Mouse (Mus musculus): ENCODE results near the gene Arhgef6. TPM values are rescaled to one million over a fixed set of nuclear protein-coding genes. Genes with fewer than 3 reads are reported as not detected.
A peak's percentile ranks its signal among the peaks of the same experiment; 100 is the strongest.

Arhgef6 gene
- total RNA-seq (2021): 10 to 100 TPM; 50.6 to 51.9 TPM
- long read RNA-seq, experiment 1, partial matches to known transcripts: 0 of 8 reads
- long read RNA-seq, experiment 1, other reads (novel, unspliced or antisense): 8 of 8 reads
- long read RNA-seq, experiment 2, partial matches to known transcripts: 1 of 10 reads
- long read RNA-seq, experiment 2, other reads (novel, unspliced or antisense): 9 of 10 reads

DNA sequence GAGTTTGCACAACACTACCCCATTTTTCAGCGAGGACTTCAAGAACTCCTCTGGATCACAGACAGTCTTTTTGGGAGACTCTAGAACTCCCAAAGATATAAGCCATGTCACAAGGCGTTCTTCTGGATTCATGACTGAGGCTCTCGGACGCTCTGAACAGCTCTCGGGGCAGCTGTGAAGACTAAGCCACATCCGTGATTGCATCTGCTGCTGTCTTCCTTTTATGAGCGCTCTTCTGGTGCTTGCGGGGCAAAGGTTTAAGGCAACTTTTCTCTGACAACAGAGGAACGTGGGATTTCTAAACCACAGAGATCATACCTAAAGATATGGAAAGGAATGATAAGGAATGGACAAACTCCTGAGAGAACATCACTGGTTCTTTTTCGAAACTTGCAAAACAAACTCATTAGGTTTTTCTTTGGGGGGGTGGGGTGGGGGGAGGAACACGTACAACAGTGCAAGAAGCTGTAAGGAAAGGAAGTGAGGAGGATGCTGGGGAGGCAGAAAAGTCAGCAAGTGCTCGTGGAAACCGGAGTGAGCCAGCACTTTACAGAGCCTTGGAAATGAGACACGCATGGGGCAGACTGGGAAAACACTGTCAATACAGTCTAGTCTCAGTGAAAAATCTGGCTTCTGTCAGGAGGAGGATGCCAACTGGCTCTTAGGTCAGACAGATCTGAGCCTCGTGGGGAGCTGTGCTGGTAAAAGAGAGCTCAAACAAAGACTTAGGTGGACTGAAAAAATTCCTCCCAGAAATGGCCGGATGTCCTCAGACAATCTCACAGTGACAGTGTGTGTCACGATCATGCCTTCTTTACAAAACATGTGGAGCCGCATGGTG lies at the start of gene Arhgef6:
Gene Arhgef6 (minus strand): TSS at position 359 of the 841 bp plus-strand sequence.
- DNase-seq (ENCODE audit: low spot score in 2 of 2): peak in 1 of 2 experiments; percentile 21

DNA sequence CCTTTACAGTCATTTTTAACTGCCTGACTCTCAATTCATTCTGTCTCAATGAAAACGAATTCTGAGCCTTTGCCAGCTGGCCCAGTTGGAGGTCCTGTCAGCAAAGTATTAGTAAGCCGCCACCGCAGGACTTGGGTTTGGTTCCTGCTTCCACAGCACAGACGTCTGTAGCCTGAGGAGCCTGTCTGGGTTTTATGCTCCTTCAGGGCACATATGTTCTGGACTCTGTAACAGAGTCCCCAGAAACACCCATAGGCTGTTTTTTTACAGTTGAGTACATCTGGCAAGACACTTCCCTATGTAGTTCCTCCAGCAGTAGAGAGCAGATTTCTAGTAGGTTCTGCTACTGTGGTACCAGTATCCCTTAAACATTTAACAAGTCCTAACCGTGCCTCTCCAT lies 42.4 kb upstream of the Arhgef6 start:
- no peak for DNase-seq (ENCODE audit: low spot score in 2 of 2)

DNA sequence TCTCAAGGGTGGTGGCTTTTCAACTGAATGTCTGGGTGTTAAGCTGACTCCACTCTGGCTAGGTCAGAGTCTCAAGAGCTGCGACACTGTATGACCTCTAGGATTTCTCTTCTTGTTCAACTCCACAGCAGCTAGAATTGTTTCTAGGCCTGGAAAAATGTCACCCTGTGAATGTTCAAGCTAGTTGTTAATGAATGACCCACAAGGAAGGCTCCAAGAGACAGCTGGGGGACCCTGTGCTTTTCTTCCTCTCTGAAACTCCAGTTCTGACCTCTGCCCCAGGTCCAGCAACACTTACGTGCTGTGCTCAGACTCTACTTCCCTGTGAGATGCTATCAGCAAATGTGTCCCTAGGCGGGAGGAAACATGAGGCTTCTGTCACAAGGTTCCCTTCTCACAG lies 40.0 kb upstream of the Arhgef6 start:
- no peak for DNase-seq (ENCODE audit: low spot score in 2 of 2)

DNA sequence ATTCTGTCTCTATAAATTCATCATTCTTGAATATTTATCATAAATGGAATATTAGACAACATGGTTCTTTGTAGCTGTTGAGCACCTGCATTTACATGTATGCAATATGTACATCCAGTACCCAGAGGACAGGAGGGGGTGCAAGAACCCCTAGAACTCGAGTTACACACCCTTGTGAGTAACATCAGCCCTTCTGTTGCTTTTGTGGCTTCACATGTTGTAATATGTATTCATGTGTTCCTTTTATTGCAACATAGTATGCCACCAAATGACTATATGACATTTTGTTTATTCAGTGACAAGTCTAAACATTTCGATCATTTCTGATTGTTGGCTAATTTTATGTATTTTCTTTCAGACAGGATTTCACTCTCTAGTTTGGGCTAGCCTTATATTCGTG lies 38.6 kb upstream of the Arhgef6 start:
- no peak for DNase-seq (ENCODE audit: low spot score in 2 of 2)

DNA sequence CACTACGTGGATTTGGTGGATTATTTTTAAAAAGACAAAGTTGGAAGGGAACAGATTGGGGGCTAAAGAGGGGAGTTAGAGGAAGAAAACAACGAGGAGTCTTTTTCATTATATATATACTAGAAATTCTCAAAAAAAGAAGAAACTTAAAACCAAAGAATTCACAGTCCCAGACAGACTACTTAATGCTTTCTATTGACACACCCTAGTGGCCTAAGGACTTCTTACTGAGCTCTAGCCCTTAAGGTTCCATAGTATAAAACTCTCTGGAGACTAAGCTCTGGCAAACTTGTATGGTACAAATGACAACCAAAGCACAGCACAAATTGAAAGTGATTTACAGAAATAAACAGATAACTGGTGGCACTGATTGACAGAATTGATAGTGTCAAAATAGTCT lies 35.5 kb upstream of the Arhgef6 start:
- no peak for DNase-seq (ENCODE audit: low spot score in 2 of 2)

DNA sequence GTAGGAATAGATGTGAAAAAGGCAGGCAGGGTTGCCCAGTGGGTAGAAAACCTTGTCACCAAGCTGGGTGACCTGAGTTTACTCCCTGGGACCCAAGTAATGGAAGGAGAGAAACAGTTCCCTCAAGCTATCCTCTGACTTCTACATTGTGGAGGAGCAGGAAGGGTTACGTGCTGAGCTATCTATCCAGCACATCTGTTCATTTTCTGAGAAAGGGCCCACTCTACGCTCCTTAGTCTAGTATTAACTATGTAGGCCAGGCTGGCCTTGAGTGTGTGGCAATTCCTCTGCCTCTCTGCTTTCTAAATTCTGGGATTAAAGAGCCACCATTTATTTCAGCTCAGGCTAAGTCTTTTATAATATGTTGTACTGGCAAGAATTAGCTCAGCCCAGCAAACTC lies 35.0 kb upstream of the Arhgef6 start:
- no peak for DNase-seq (ENCODE audit: low spot score in 2 of 2)

DNA sequence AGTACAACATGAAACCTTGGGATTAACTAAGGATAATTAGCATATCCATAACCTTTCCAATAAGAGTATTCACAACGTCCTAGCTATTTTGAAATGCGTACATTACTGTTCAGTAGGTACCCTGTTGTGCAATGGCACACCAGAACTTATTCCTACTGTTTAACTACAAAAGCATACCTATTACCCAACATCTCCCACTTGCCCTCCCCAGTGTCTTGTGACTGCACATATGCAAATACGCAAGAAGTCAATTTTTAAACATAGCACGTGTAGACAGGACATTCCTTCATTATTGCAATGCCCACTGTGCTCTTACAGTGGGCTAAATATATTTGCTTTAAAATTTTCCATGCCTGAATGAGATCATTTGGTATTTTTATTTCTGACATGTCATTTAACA lies 34.4 kb upstream of the Arhgef6 start:
- DNase-seq (ENCODE audit: low spot score in 2 of 2): no peak

DNA sequence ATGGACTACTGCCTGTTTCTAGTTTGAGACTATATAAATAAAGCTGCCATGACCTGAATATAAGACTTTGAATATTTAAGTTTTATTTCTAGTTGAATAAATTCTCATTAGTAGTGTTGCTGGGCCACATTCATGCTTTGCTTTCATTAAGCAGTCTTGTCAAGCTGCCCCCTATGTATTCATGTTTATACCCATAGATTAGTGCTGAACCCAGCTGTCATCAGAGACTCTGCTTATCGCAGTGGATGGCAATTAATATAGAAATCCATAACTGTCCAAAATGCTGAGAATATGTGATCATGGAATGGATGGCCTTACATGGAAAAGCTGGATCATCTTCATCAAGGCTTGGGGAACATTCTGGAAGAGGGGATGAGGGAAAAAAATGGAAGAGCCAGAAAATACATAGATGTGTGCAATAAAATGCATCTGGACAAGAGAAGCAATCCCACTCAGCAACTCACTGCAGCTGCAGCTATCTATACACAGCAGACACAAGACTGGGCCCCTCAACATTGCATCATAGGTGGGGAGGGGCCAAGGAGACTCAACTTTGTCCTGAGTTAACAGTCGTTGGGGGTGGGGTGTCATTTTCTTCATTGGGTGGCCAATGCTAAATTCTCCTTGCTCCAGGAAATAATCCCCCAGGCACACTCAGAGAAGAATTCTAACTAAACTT lies 26.5 kb upstream of the Arhgef6 start:
- no peak for DNase-seq (ENCODE audit: low spot score in 2 of 2)

DNA sequence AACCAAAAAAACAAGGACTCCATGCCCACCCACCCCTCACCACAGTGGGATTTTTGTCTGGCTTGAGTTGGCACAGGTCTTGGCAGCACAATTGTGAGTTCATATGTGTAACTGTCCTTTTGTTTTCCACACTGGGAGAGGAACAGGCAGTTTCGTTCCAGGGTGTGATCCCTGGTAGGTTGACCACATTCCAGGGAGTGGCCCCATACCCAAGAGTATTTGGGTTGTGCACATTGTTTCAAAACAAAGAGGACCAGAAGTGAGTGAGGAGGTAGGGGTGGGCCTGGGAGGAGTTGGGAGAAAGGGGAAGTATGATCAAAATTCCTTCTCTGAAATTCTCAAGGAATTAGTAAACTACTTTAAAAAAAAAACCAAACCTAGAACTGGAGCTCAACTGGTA lies 20.8 kb upstream of the Arhgef6 start:
- no peak for DNase-seq (ENCODE audit: low spot score in 2 of 2)

DNA sequence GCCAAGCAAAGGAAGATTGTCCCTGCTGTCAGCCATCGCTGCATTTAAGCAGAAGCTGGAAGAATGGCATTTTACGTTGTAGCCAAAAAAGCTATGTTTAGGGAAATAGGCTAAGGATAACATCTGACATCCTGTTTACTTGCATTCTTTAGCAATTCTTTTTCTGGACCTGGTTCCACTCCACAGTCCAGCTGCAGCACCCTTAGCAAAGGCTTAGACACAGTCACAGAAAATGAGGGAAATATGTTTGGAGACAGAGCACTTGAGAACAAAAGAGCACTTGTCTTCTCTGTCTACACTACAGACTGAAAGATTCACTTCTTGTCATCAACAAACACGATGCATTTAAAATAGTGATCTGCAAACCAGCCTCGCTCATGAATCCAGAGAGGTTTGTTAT lies 691 bp upstream of the Arhgef6 start:
- DNase-seq (ENCODE audit: low spot score in 2 of 2): no peak

DNA sequence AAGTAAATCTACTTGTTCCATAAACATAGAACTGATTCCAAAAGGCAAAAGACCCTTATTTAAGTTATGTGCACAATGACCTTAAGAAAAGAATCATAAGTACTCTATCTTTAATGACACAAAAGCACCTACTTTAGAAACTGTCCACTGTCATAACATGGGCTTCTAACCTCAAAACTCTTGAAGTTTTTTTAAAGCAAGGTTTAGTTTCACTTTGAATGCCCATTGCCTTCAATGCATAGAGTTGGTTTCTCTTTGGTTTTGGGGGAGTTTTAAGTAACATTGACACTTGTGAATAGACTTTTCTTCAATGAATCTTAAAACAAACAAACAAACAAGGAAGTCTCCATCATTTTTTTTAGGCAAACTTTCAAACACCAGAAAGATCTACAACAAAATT lies 947 bp downstream of the Arhgef6 start:
- no peak for DNase-seq (ENCODE audit: low spot score in 2 of 2)

DNA sequence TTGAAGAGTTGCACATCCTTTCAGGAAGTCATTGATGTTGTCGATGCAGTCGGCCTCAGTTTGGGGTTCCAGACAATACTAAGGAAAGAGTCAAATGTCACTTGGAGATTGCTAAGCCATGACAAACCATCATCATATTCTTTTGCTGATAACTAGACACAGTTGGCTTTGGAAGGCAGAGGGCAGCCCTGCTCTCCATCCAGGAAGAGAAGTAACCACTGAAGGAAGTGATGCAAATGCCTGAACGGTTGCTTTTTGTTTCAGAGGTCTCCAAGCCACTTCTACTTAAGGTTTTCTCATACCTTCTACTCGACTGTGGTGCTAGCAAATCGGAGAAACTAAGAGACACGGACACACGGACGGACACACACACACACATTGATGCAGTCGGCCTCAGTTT lies 1.6 kb downstream of the Arhgef6 start:
- DNase-seq (ENCODE audit: low spot score in 2 of 2): no peak

DNA sequence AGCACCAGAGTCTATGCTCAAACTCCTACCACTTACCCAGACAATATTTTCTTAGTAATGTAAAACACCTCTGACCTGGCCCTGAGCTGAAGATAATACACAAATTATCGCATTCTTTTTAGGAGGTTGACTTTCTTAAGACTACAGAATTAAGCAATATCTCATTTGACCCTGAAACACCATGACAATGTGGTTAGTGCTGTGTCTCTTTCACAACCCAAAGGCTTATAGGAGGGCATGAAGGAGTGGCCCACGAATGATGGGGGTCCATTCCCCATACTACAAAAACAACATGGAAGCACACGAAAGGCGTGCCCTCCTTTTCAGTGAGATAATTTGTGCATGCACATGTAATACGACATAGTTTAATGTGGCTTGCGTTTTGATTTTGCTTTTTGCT lies 3.2 kb downstream of the Arhgef6 start:
- DNase-seq (ENCODE audit: low spot score in 2 of 2): no peak

DNA sequence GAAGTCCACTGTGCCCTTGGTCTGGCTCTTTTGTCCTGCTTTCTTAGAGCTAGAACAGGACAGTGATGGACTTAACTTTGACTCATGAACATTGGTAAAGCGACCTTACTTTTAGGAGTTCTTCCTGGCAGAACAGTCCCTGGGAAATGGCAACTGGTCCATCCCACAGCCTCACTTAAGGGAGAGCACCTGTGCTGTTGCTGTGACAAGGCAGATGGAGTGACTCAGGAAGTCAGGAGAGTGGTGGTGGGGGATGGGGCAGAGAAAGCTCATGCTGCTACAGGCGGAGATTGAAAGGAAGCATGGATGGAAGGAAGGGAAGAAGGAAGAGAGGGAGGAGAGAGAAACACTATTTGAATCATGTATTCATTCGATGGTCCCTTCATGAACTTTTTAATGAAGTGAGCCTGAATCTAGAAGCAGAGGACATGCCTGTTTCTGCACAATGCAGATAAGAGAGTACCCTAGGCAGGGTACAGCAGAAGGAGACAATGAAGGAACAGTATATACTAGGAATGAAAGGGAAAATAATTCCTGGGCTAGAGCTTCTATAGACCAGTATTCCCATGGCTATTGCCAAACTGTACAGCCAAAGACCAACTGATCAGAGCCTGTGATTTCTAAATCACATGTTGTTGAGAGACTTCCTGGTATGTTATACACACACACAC lies 10.7 kb downstream of the Arhgef6 start:
- no peak for DNase-seq (ENCODE audit: low spot score in 2 of 2)

DNA sequence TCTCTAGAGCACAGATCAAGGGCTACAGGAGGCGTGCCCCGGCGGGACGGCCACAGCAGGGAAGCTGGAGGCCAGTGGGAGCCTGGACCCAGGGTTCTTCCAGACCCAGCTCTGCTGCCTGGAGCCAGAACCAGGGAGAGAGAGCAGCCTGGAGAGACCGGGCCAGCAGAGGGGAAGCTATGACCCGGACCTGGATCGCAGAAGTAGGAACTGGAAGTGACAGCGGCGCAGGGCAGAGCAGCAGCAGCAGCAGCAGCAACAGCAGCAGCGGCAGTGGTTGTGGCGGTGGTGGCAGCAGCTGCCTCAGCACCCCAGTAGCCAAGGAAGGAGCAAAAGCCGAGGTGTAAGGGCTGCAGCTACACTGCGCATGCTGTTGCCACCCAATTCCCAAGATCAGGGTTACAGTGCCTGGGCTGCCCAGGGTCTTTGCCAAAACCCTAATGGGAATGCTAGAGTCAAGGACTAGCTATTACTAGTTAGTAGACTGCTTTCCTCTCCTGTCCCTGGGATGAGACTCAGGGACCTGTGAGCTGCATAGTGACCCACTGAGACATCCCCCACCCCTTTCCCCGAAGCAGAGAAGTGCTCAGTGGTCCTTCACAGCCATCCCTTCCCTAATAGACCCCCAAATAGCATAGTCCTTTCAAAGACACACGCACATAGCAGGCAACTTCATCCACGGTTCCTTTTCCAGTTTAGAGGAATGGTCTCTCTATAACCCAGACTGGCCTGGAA lies 11.9 kb downstream of the Arhgef6 start:
- peak; percentile 25 to 36 for DNase-seq (ENCODE audit: low spot score in 2 of 2)

DNA sequence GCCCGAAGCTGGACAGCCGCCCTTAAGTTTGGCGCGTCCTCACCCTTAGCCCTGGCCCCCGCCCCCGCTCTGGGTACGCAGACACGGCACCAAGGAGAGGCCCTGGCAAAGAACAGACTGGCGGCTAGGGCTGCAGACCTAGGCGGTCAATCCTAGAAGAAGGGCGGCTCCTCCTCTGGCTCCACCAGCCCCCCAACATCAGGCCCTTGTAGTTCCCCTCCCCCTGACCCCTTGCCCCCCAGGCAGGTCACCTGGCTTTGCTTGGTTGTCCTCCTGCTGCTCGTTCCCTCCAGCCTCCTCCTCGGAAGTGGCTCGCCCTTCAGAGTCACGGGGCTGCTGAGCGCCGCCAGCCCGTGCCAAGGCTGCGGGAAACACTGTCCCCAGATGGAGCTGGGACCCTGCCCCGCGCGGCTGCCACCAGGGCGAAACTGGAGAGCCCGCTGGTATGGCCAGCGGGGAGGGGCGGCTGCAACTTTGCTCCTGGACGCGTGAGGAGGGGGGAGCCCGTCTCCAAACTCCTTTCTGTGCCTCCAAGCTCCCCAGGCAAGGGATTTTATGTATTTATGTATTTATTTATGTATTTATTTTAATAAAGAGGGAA lies 12.6 kb downstream of the Arhgef6 start:
- peak in 1 of 2 experiments; percentile 28 for DNase-seq (ENCODE audit: low spot score in 2 of 2)

DNA sequence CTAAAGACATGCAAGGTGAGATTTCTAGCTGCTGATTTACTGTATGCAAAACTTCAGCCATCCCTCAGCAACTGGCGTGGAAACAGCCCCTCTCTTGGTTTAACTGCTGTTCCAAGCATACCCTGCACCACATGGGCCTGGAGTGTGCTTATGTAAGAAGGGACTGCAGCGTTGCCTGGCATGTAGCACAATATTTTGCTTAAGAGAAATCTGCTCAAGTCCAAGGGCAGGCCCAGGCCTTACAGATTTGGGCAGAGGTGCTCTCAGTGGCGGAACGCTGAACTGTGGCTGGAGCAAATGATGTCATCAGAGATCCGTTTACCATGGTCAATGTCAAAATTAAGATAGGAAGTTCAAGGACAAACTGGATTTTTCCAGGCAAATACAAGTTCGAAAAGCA lies 13.6 kb downstream of the Arhgef6 start:
- no peak for DNase-seq (ENCODE audit: low spot score in 2 of 2)

DNA sequence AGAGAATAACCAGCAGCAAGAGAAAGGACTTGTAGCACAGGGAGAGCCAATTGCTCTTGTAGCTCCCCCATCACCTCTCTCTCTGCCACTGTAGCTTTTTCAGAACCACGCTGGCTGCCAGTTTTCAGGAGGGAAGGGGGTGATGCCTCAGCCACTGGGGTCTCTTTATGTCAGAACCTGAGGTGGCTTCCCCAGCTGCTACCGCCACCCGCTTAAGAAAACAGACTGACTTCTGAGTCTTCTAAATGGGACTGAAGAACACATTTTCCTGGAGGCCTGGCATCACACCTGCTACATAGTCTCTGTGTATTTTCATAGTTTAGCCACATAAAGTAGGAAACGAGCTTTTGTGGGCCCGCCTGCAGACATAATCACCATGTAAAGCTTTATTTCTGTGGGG lies 26.5 kb downstream of the Arhgef6 start:
- DNase-seq (ENCODE audit: low spot score in 2 of 2): no peak

DNA sequence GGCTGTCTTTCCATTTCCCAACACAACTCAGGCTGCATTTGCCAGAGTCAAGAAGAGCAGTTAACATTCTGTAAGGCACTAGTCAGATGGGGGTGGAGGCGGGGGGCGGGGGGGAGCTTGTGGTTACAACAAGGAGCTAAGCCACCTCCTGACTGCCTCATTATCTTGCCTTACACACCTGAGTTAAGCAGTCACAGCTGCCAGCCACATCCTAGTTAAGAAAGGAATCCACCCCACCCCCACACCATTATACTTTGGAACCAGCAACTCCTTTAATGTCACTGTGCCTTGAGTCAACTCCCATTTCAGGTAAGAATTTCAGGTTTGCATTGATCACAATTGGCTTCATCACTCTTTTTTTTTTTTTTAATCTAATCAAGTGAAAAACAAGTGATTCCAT lies 28.5 kb downstream of the Arhgef6 start:
- DNase-seq (ENCODE audit: low spot score in 2 of 2): no peak

DNA sequence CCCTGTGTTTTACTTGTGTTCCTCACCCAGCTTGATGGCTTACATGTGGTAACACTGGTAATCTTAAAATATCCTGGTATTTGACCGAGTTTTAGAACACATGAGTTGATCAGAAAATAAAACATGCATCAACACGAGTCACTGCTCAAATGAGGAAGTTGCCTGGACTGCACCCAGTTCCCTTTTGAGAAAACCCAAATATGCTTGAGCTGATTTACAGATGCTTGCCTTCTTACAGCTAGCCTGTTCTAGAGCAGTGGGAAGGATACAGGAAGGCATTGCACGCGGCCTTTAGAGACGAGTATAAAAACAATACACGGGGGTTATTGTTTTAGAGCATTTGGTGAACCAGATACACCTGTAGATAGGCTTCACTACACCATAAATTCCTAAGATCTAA lies 31.8 kb downstream of the Arhgef6 start:
- no peak for DNase-seq (ENCODE audit: low spot score in 2 of 2)

All from gastrocnemius, postnatal 4 days (tissue).